Mouse (Mus musculus): ENCODE results near the gene Spag17.

DNA sequence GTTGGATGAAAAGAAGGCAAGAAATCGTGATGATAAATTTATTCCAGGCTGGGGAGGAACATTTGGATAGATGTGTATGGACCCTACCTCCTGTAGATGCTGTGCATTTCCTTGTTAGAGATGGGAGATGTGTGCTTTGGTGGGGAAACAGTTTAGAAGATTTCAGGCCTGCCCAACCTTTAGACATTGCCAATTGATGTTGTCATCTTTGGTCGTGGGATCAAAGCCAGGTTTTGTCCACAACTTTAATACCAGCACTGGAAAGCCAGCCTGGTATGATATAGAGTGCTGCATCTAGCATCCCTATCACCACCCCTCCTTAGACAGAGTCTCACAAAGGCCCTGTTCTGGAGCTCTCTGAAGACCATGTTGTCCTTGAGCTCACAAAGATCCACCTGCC is 278.4 kb downstream of the Spag17 start:
- TF ChIP-seq CTCF (IDR thresholded peaks at IDR 0.05; ENCODE audit: borderline replicate concordance, control insufficient read depth, extremely low read depth, insufficient read depth, low read length, poor library complexity) (no peak), POLR2A (IDR thresholded peaks at IDR 0.05; ENCODE audit: control insufficient read depth, extremely low read depth, insufficient read depth, low read length, poor library complexity) (no peak)

All from thymus, adult 2 months (tissue).